ENCODE assay signal across 25 mouse cellular contexts in the genomic region with DNA sequence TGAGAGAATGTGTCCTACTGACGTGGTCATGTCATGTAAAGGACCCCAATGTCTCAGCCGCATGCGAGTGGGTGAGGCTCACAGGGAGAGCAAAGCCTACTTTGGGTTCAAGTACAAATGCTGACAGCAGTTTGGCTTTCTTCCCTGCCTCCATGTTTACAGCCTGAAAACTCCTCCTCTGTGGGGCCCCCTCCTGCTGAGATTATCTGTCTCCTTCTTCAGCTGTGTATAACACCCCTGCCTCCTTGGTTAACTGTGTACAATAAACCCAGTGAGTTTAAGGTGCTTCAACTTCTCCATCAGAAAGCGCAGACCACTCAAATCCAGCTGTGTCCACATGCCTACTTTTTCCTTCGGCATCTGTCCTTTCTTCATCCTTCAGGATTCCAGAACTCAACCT.
"Had no signal": no experiment of that assay in that cellular context is flagged by ENCODE, and none has a peak within 500 bp of the region (broad histone marks: within the 10 kb centered on the region; RNA-seq: fewer than 3 reads in every experiment).

No protein-coding gene starts in this region.

- H3K27ac ChIP-seq: gastrocnemius, adult 2 months; heart, adult 2 months; heart, embryonic 10.5 days; hindbrain, embryonic 10.5 days; hindbrain, embryonic 12.5 days; hindbrain, embryonic 14.5 days; intestine, embryonic 15.5 days; layer of hippocampus, adult 2 months; left cerebral cortex, adult 2 months; limb, embryonic 10.5 days; limb, embryonic 12.5 days had no signal

- H3K36me3 ChIP-seq: heart, embryonic 10.5 days; heart, embryonic 12.5 days; hindbrain, embryonic 10.5 days; hindbrain, embryonic 12.5 days; intestine, embryonic 15.5 days; limb, embryonic 10.5 days; limb, embryonic 12.5 days had no signal

- H3K27me3 ChIP-seq: heart, embryonic 12.5 days; intestine, embryonic 15.5 days; limb, embryonic 12.5 days had no signal

- H3K4me2 ChIP-seq: heart, embryonic 12.5 days; hindbrain, embryonic 12.5 days; hindbrain, embryonic 14.5 days; intestine, embryonic 15.5 days; limb, embryonic 12.5 days had no signal

- H3K4me1 ChIP-seq: heart, embryonic 10.5 days; hindbrain, embryonic 12.5 days; limb, embryonic 12.5 days had no signal

- H3K9me3 ChIP-seq: heart, embryonic 10.5 days; heart, embryonic 12.5 days; hindbrain, embryonic 10.5 days; hindbrain, embryonic 12.5 days; intestine, embryonic 15.5 days; limb, embryonic 10.5 days; limb, embryonic 12.5 days had no signal

- ATAC-seq: hindbrain, embryonic 16.5 days; inflammation-experienced regulatory T-cells, adult 6 months; intestine, embryonic 15.5 days; intestine, postnatal 0 days had no signal

- DNase-seq: gastrocnemius, adult 2 months; gastrocnemius, postnatal 10 days; gastrocnemius, postnatal 25 days; heart, adult 2 months; heart, postnatal 10 days; heart, postnatal 4 days; kidney, adult 18-20 months; kidney, adult 8-10 months; kidney, postnatal 10 days; kidney, postnatal 25 days; kidney, postnatal 4 days; liver had no signal

- H3K4me3 ChIP-seq: gastrocnemius, adult 2 months; heart, adult 2 months; heart, embryonic 10.5 days; heart, embryonic 12.5 days; hindbrain, embryonic 10.5 days; hindbrain, embryonic 12.5 days; intestine, embryonic 15.5 days; layer of hippocampus, adult 2 months; left cerebral cortex, adult 2 months; limb, embryonic 10.5 days; limb, embryonic 12.5 days had no signal

- H3K9ac ChIP-seq: heart, embryonic 12.5 days; hindbrain, embryonic 12.5 days; hindbrain, embryonic 14.5 days; intestine, embryonic 15.5 days; limb, embryonic 12.5 days had no signal
